Mouse (Mus musculus) embryonic stem cell, embryonic (primary cell): Measurements from ENCODE around the gene Itgae.

Source experiments
- CTCF ChIA-PET, 4 experiments: fragments of 300-600 bp in 2 of 4; fragments of 350-600 bp in 2 of 4; sonication (Branson Sonifier 250); formaldehyde crosslinking; loops; one replicate each; lab custom pipeline; 2022; ENCODE audit warnings: inconsistent platforms in 2 of 4; lab: Charles Lee
- POLR2A ChIA-PET, 4 experiments: fragments of 300-600 bp in 2 of 4; fragments of 350-600 bp in 2 of 4; sonication (Branson Sonifier 250); formaldehyde crosslinking; loops; one replicate each; lab custom pipeline; 2022; ENCODE audit warnings: antibody characterized with exemption in 4 of 4, inconsistent platforms in 1 of 4; lab: Charles Lee

Itgae gene

DNA sequence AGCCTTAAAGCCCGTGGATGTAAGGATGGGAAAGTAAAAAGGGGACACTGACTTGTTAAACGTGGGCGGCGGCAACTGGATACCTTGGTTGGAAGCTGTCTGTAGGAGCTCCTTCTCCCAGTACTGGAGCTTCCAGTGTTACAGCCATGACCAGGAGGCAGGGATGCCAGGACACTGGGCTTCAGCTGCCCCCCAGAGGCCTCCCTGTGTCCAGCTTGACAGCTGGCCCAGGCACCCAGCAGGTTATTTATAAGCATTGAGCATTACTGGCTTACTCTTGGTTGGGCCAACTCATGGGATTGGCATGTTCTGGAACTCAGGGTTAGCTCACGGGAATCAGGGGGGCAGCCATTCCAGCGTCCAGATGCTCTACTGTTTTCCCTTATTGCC is 70.4 kb downstream of the Itgae start:
- POLR2A ChIA-PET = interaction anchor here (0.6 to 2.4 kb wide), 35 partner anchors 8 to 248 kb away, joined by 3 to 25 read pairs (median 5); partner anchors contain the start of genes Haspin (in 3 of the 4), Ctns (in 2 of the 4), Emc6 (in 2 of the 4) and Shpk (in 2 of the 4)
- CTCF ChIA-PET = interaction anchor here (0.6 to 2.2 kb wide), 13 partner anchors 8 to 1367 kb away, joined by 3 to 16 read pairs (median 4); partner anchors contain the start of genes Haspin (in 2 of the 4), Ctns (in 1 of the 4) and Shpk (in 1 of the 4)

DNA sequence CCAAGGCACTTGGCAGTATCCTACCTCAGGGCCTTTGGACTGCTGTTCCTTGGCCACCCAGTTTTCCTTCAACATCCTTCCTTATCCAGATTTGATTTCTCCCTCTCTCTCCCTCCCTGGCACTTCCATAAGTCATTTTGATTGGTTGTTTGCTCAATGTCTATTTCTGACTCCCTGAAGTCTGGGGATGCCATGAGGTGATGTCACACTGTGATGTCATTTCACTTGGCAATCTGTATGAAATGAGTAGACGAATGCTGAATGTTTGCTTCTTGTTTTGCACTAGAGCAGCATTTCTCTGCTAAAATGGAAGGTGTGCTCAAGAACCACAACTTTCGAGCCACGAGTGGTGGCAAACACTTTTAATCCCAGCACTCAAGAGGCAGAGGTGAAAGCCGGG is 71.2 kb downstream of the Itgae start:
- POLR2A ChIA-PET = interaction anchor here (0.9 to 2.4 kb wide), 11 partner anchors 7 to 37 kb away, joined by 3 to 25 read pairs (median 8); partner anchors contain the start of genes Ctns (in 2 of the 4), Shpk (in 2 of the 4), Emc6 (in 1 of the 4) and Haspin (in 1 of the 4)

DNA sequence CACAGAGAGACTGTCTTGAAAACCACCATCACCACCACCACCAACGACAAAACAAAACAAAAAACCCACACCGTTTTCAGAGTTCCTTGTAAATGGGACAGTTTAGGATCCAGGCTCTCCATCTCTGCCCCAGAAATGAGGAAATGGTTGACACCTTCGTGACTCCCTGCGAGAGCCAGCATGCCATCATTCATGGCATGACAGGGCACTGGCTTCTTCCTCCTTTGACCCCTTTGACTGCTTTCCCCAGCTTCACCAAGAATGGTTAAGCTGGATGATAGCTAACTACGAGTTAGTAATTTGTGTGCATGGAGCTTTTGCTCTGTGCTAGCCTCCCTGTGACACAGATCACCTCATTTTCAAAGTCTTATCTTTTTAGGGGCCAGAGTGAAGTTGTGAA is 71.9 kb downstream of the Itgae start:
- CTCF ChIA-PET = interaction anchor here in 2 of 4 experiments (0.6 to 0.8 kb wide), 3 partner anchors 12 to 40 kb away, joined by 3 to 5 read pairs (median 3); partner anchors contain the start of gene Shpk (in 1 of the 2)
- POLR2A ChIA-PET = no interaction called here

More for the DNA sequence above, 71.2 kb downstream of the Itgae start:
- CTCF ChIA-PET = interaction anchor here in 3 of 4 experiments (1.5 to 2.2 kb wide), 5 partner anchors 7 to 24 kb away, joined by 6 to 16 read pairs (median 7); partner anchors contain the start of gene Haspin (in 2 of the 3)

DNA sequence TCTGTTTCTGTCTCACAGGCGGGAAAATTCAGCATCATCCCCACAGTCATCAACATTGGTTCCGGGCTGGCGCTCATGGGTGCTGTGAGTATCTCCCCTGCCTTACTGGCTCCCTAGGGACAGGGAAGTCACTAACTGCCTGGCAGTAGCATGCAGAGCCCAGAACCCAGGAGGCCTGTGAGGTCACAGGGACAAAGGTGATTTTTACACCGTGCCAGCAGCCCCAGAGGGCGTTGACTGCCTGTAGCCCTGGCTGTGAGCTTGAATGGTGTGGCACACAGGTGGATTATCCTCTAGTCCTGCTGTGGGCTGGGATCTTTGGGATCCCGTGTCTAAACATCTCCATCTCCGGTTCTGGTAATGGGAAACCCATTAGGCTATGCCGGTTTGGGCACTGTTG is 77.7 kb downstream of the Itgae start:
- ChIA-PET POLR2A (interaction anchor here in 3 of 4 experiments (0.5 to 4.1 kb wide), 19 partner anchors 7 to 623 kb away, joined by 3 to 42 read pairs (median 13); partner anchors contain the start of genes Ctns (in 3 of the 3), Haspin (in 3 of the 3), Shpk (in 3 of the 3) and P2rx5 (in 2 of the 3)), CTCF (interaction anchor here (1.1 to 2.7 kb wide), 11 partner anchors 8 to 124 kb away, joined by 3 to 33 read pairs (median 10); partner anchors contain the start of genes Haspin (in 3 of the 4), P2rx5 (in 2 of the 4), Ctns (in 1 of the 4) and Shpk (in 1 of the 4))

GRCm38 (mm10) chr11:73168576-73168975 is 78.2 kb downstream of the Itgae start:
- ChIA-PET CTCF (interaction anchor here (1.0 to 2.7 kb wide), 21 partner anchors 8 to 1361 kb away, joined by 3 to 33 read pairs (median 4); partner anchors contain the start of genes Haspin (in 4 of the 4), P2rx5 (in 3 of the 4), Ctns (in 1 of the 4) and Shpk (in 1 of the 4)), POLR2A (interaction anchor here in 3 of 4 experiments (0.5 to 4.1 kb wide), 20 partner anchors 8 to 623 kb away, joined by 3 to 42 read pairs (median 12); partner anchors contain the start of genes Ctns (in 3 of the 3), P2rx5 (in 3 of the 3), Shpk (in 3 of the 3) and Haspin (in 2 of the 3))

DNA sequence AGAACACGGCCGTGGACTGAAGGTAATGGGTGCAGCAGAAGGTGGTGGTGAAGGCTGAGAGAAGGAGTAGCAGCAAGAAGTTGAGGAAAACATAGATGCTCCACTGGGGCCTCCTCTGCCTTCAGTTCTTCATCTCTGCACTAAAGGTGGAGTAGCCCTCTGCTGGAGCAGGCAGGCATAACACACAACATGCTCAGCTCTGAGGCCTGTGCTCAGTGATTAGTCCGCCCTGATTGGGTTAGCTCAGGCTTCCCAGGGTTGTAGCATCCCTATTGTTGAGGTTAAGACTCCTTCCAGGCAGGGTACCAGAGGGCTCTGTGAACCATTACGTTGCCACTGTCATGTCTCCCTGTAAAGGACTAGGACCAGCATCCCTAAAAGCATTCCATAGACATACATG is 78.8 kb downstream of the Itgae start:
- ChIA-PET CTCF (interaction anchor here (0.7 to 2.7 kb wide), 22 partner anchors 8 to 1360 kb away, joined by 3 to 33 read pairs (median 4); partner anchors contain the start of genes Haspin (in 4 of the 4), P2rx5 (in 3 of the 4), Ctns (in 1 of the 4) and Shpk (in 1 of the 4)), POLR2A (interaction anchor here in 3 of 4 experiments (0.5 to 4.1 kb wide), 19 partner anchors 7 to 218 kb away, joined by 3 to 42 read pairs (median 12); partner anchors contain the start of genes Haspin (in 3 of the 3), P2rx5 (in 3 of the 3), Ctns (in 2 of the 3) and Shpk (in 2 of the 3))

DNA sequence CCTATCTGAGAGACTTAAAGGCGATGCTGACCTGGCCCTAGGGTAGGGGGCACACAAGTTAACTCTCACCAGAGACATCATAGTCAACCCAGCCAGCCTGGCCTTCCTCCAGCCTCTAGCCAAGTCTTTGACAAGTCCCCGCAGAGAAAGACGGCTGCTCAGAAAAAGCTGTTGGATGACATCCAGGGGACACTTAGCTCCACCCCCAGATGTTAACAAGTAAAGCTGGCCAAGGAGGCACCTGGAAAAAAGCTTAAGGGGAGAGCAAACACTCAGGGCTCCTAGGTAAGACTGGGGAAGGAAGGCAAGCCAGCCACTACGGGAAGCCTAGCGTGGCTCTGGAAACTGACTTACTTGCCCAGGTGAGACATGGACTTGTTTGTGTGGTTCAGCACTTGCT is 81.8 kb downstream of the Itgae start:
- ChIA-PET CTCF (interaction anchor here in 1 of 4 experiments (0.6 kb wide), 1 partner anchor 579 kb away, joined by 4 read pairs; no protein-coding TSS in a partner anchor), POLR2A (interaction anchor here in 3 of 4 experiments (0.9 to 3.1 kb wide), 12 partner anchors 12 to 97 kb away, joined by 3 to 16 read pairs (median 5); partner anchors contain the start of genes Ctns (in 3 of the 3), Shpk (in 3 of the 3) and P2rx5 (in 1 of the 3))

- POLR2A ChIA-PET = interaction anchor here in 3 of 4 experiments (0.8 to 3.8 kb wide), 11 partner anchors 10 to 127 kb away, joined by 3 to 23 read pairs (median 4); partner anchors contain the start of genes Ctns (in 3 of the 3), Shpk (in 3 of the 3), Haspin (in 1 of the 3) and P2rx5 (in 1 of the 3)
- CTCF ChIA-PET = no interaction called here
Measured at GRCm38 (mm10) chr11:73175612-73176011, 85.2 kb downstream of the Itgae start.

DNA sequence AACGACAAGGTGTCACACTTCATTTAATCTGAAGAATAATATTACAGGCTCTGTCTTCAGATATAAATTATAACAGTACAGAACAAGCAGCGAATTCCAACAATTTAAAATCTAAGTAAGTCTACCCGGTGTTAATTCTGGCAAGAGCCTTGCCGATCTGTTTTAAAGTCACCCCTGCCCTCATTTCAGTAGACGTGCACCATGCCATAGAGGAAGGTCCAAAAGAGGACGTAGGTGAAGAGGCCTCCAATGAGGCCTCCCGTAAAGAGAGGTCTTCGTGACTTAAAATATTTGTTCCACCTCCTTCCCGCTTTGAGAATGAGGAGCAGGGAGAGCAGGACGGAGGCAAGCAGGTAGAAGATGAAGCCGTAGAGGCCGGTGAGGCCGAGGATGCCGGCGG is 85.8 kb downstream of the Itgae start:
- ChIA-PET POLR2A (interaction anchor here (0.6 to 3.8 kb wide), 18 partner anchors 8 to 179 kb away, joined by 3 to 23 read pairs (median 4); partner anchors contain the start of genes Ctns (in 3 of the 4), Haspin (in 3 of the 4), Shpk (in 3 of the 4) and P2rx5 (in 2 of the 4)), CTCF (interaction anchor here in 1 of 4 experiments (1.0 kb wide), 1 partner anchor 38 kb away, joined by 3 read pairs; the partner anchor contains the start of gene Haspin)

DNA sequence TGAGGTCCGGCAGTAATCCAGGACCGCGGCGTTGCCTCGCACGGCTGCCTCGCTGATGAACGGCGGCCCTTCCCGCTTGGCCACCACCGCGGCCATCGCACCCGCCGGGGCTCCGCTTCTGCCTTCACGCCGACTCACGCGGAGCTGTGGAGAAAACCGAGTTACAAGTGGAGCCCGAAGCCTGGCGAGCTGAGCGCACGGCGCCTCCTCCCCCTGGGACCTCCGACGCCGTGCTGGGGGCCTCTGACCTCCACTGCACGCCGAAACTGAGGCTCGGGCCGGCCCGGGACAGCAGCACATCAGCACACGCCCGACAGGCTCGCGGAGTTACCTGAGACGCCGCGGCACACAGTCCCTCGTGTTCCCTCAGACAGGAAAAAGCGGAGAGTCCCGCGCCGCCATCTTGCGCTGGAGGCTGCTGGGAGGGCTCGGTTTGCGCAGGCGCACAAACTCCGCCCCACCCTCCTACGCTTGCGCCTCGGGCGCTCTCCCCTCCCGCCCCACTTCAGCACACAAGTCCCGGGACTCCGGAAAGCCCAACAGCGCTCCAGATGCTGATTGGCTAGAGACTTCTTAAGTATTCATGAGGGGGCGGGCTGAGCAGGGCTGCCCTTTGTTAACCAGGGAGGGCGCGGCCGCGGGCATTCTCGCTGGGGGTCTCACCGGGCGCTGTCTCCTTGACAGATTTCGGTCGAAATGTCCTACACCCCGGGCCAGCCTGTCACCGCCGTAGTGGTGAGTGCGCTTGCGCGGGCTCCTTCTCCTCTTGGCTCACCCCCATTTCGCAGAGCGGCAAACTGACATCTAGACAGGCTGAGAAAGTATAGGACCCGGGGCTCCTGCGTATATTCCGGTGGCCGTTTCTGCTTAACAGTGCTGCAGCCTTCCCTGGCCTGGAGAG is 86.5 kb downstream of the Itgae start, which contains the start of the genes Emc6 and Tax1bp3:
TSS of gene Emc6 (minus strand) at position 430 of the 901 bp plus-strand sequence.
TSS of gene Tax1bp3 (plus strand) at position 476 of the 901 bp plus-strand sequence.
- ChIA-PET CTCF (interaction anchor here in 2 of 4 experiments (0.5 to 1.0 kb wide), 2 partner anchors 38 to 39 kb away, joined by 3 to 4 read pairs; partner anchors contain the start of gene Haspin (in 1 of the 2)), POLR2A (interaction anchor here (0.6 to 4.0 kb wide), 28 partner anchors 8 to 179 kb away, joined by 3 to 38 read pairs (median 5); partner anchors contain the start of genes Ctns (in 3 of the 4), Haspin (in 3 of the 4), Shpk (in 3 of the 4) and P2rx5 (in 2 of the 4))

GRCm38 (mm10) chr11:73177509-73177875 is 87.1 kb downstream of the Itgae start:
- CTCF ChIA-PET = interaction anchor here in 2 of 4 experiments (1.0 kb wide), 2 partner anchors 22 to 39 kb away, joined by 4 to 7 read pairs; partner anchors contain the start of genes Ctns (in 1 of the 2), Haspin (in 1 of the 2) and Shpk (in 1 of the 2)

GRCm38 (mm10) chr11:73177895-73178294 is 87.5 kb downstream of the Itgae start:
- POLR2A ChIA-PET = interaction anchor here in 3 of 4 experiments (0.6 to 4.0 kb wide), 26 partner anchors 9 to 141 kb away, joined by 3 to 38 read pairs (median 4); partner anchors contain the start of genes Ctns (in 3 of the 3), Shpk (in 3 of the 3), P2rx5 (in 2 of the 3) and Haspin (in 1 of the 3)
- CTCF ChIA-PET = interaction anchor here in 3 of 4 experiments (0.5 to 1.0 kb wide), 5 partner anchors 10 to 1194 kb away, joined by 3 to 7 read pairs (median 3); partner anchors contain the start of genes Ctns (in 2 of the 3), Shpk (in 2 of the 3) and Haspin (in 1 of the 3)

More at GRCm38 (mm10) chr11:73177509-73177875, 87.1 kb downstream of the Itgae start:
- POLR2A ChIA-PET = interaction anchor here in 3 of 4 experiments (0.8 to 4.0 kb wide), 24 partner anchors 8 to 141 kb away, joined by 3 to 38 read pairs (median 4); partner anchors contain the start of genes Ctns (in 2 of the 3), P2rx5 (in 2 of the 3), Shpk (in 2 of the 3) and Haspin (in 1 of the 3)

DNA sequence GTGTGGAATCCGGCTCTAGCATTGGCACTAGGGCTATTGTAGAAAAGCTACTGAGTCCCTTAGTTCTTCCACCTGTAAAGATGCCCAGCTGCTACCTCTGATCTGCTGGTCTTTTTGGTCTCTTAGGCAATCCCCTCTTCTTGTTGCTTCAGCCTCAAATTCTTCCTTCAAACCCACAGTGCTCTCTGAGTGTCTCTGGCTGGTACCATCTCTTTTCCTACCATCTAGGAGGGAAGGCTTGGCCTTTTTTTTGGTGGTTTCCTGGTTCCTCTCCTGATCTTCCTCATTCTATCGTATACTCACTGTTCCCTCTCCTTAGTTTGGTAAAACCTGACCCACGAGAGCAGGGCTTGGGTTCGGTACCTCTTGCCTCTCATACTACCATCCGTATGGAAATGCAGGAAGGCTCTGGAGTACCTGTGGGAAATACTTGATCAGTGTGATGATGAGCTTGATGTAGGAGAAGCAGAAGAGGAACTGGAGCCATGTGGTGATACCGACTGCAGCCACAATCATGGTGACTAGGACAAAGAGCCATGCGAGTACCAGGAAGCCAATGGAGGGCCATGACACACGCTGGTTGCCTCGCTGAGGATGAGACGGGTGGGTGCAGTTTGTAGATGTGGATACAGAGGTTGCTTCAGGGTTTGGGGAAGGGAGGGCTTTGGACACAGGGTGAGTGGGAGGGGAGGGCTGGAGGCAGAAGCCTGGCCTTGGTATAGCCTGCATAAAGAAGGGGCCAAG is 95.7 kb downstream of the Itgae start:
- ChIA-PET CTCF (interaction anchor here in 2 of 4 experiments (0.5 to 1.0 kb wide), 2 partner anchors 9 to 13 kb away, joined by 3 to 6 read pairs; partner anchors contain the start of genes Ctns (in 1 of the 2) and Shpk (in 1 of the 2)), POLR2A (interaction anchor here in 3 of 4 experiments (1.1 to 7.0 kb wide), 5 partner anchors 8 to 13 kb away, joined by 3 to 43 read pairs (median 4); partner anchors contain the start of genes Ctns (in 3 of the 3) and Shpk (in 3 of the 3))

DNA sequence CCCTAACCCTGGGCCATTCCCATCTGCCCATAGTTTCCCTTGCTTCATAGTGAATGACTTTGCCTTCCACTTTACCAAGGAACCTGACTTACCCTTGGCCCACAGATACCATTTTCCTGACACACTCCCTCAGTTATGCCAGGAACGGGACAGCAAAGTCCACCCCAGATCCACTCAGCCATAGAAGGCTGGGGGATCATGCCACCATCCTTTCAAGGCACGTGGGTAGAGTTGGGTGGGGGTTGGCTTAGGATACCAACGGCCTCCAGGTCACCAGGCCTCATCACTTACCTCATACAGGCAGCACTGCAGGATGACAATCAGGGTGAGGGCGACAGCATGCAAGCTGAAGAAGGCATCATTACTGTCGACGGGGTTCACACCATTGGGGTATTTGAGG is 96.8 kb downstream of the Itgae start:
- POLR2A ChIA-PET = interaction anchor here in 2 of 4 experiments (0.6 to 7.0 kb wide), 4 partner anchors 12 to 117 kb away, joined by 4 to 43 read pairs (median 5); partner anchors contain the start of genes Ctns (in 1 of the 2) and Shpk (in 1 of the 2)

DNA sequence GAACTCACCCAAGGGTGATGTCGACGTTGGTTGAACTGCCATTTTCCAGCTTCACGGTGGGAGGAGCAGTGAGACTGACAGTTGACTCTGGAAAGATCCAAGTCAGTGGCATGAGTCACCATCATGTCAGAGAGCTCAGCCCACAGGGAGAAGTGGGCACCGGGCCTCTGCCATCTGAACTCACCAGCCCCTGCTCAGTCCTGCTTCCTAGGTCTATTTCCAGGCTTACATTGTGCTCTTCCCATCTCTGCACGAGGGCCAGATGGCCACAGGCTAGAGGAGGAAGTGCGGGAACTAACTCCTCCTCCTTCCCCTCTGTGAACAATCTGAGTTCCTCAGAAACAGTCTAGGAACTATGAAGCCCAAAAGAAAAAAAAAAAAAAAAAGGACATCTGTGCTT is 102.7 kb downstream of the Itgae start:
- ChIA-PET POLR2A (interaction anchor here in 2 of 4 experiments (0.7 to 4.6 kb wide), 3 partner anchors 14 to 65 kb away, joined by 3 to 25 read pairs (median 4); partner anchors contain the start of gene P2rx5 (in 1 of the 2)), CTCF (interaction anchor here in 1 of 4 experiments (0.7 kb wide), 1 partner anchor 241 kb away, joined by 5 read pairs; no protein-coding TSS in a partner anchor)

More for the DNA sequence above, 96.8 kb downstream of the Itgae start:
- CTCF ChIA-PET = no interaction called here
